In genomic region chr10:108884520-108884919, GRCm38 (mm10) we compare ENCODE assay signal across 23 mouse cellular contexts.
DNase-seq lines count a peak whose midpoint lies in the region; ATAC-seq and TF ChIP-seq lines count a peak whose summit lies in the region.
"Had no signal": no experiment of that assay in that cellular context is flagged by ENCODE, and none has a peak within 500 bp of the region (broad histone marks: within the 10 kb centered on the region; RNA-seq: fewer than 3 reads in every experiment).

No protein-coding gene starts in this region.

- no peaks in the 10 kb centered on the region for H3K9me3 ChIP-seq in heart, embryonic 13.5 days
- no peaks in the 10 kb centered on the region for H3K9me3 ChIP-seq in midbrain, embryonic 12.5 days
- no peaks in the 10 kb centered on the region for H3K9me3 ChIP-seq in midbrain, embryonic 16.5 days (replicated peaks; ENCODE audit: control insufficient read depth, low read length, poor library complexity, severe bottlenecking)
- H3K9me3 ChIP-seq: embryonic facial prominence, embryonic 15.5 days; forebrain, embryonic 10.5 days; hindbrain, embryonic 10.5 days; hindbrain, embryonic 15.5 days had no signal

- H3K9ac ChIP-seq in heart, embryonic 13.5 days, result no peak overlapping the region
- no peak overlapping the region for H3K9ac ChIP-seq in midbrain, embryonic 12.5 days (replicated peaks)
- H3K9ac ChIP-seq in midbrain, embryonic 16.5 days (ENCODE audit: low read depth, low read length), result no peak overlapping the region
- H3K9ac ChIP-seq: embryonic facial prominence, embryonic 15.5 days; hindbrain, embryonic 15.5 days had no signal

- no peaks in the 10 kb centered on the region for H3K27me3 ChIP-seq in heart, embryonic 13.5 days (replicated peaks)
- H3K27me3 ChIP-seq in midbrain, embryonic 12.5 days, result no peaks in the 10 kb centered on the region
- H3K27me3 ChIP-seq in midbrain, embryonic 16.5 days (ENCODE audit: control insufficient read depth, insufficient read depth, low read depth, low read length), result no peaks in the 10 kb centered on the region
- H3K27me3 ChIP-seq: CH12.LX; embryonic facial prominence, embryonic 15.5 days; hindbrain, embryonic 15.5 days had no signal

- TF ChIP-seq CTCF in brain, embryonic 14.5 days (IDR thresholded peaks at IDR 0.05; ENCODE audit: borderline replicate concordance, extremely low read depth, insufficient read depth, insufficient read length), result no peak

- no peak for ATAC-seq in heart, embryonic 13.5 days (ENCODE audit: extremely low read depth, insufficient number of reproducible peaks, low FRiP score, low TSS enrichment)
- ATAC-seq in midbrain, embryonic 12.5 days (ENCODE audit: low FRiP score, low read depth), result peak; percentile 49; the same call in 1 of the 2 replicates
- no peak for ATAC-seq in midbrain, embryonic 16.5 days
- ATAC-seq: inflammation-experienced regulatory T-cells, adult 6 months; intestine, postnatal 0 days had no signal

- H3K36me3 ChIP-seq in heart, embryonic 13.5 days, result no peaks in the 10 kb centered on the region
- H3K36me3 ChIP-seq in midbrain, embryonic 12.5 days, result no peaks in the 10 kb centered on the region
- no peaks in the 10 kb centered on the region for H3K36me3 ChIP-seq in midbrain, embryonic 16.5 days (ENCODE audit: control insufficient read depth, insufficient read depth, low read length)
- H3K36me3 ChIP-seq: embryonic facial prominence, embryonic 15.5 days; forebrain, embryonic 10.5 days; hindbrain, embryonic 10.5 days; hindbrain, embryonic 15.5 days had no signal

- no peak for DNase-seq in heart, postnatal 36 days
- DNase-seq in MN1 (ENCODE audit: low spot score), result peak; percentile 49
- peak; percentile 36 for DNase-seq in brain, embryonic 14.5 days (ENCODE audit: low read depth)
- DNase-seq in c-Kit-positive CD71-positive TER-119-positive erythroid progenitor cells, embryonic 14.5 days (ENCODE audit: low spot score), result no peak
- DNase-seq: adrenal gland, adult 2 months; adrenal gland, postnatal 36 days; cerebellum, adult 2 months; cerebellum, postnatal 10 days; embryo, embryonic 11 days; gastrocnemius, adult 2 months; gastrocnemius, postnatal 25 days; heart, postnatal 14 days had no signal

- H3K4me3 ChIP-seq in heart, embryonic 13.5 days, result no peak overlapping the region
- no peak overlapping the region for H3K4me3 ChIP-seq in midbrain, embryonic 12.5 days
- no peak overlapping the region for H3K4me3 ChIP-seq in midbrain, embryonic 16.5 days (ENCODE audit: low read depth, low read length)
- H3K4me3 ChIP-seq: embryonic facial prominence, embryonic 15.5 days; erythroblast, embryonic 14.5 days; forebrain, embryonic 10.5 days; gastrocnemius, adult 2 months; hindbrain, embryonic 10.5 days; hindbrain, embryonic 15.5 days had no signal

- WGBS in heart, embryonic 13.5 days, result 50% methylated on average over 1 of the region's 1 CpGs
- 68% methylated on average over 1 of the region's 1 CpGs for WGBS in midbrain, embryonic 12.5 days
- 61% methylated on average over 1 of the region's 1 CpGs for WGBS in midbrain, embryonic 16.5 days

- H3K4me1 ChIP-seq in heart, embryonic 13.5 days, result peaks cover 9% of the 10 kb centered on the region
- H3K4me1 ChIP-seq in midbrain, embryonic 12.5 days, result 0 out of 2 replicates have a peak, but pooled peaks cover 6% of the 10 kb centered on the region
- H3K4me1 ChIP-seq in midbrain, embryonic 16.5 days (ENCODE audit: control insufficient read depth, insufficient read depth, low read length), result no peaks in the 10 kb centered on the region; the same call in 1 of the 2 replicates
- H3K4me1 ChIP-seq: embryonic facial prominence, embryonic 15.5 days; forebrain, embryonic 10.5 days; hindbrain, embryonic 10.5 days; hindbrain, embryonic 15.5 days had no signal

- TF ChIP-seq POLR2A in brain, embryonic 14.5 days (IDR thresholded peaks at IDR 0.05; ENCODE audit: borderline replicate concordance, extremely low read depth, insufficient read depth, insufficient read length, poor library complexity, severe bottlenecking), result no peak

- intact Hi-C loops in heart, postnatal 36 days (cut with DNase I), result no loop called here

- no peak overlapping the region for H3K27ac ChIP-seq in heart, embryonic 13.5 days (replicated peaks)
- no peak overlapping the region for H3K27ac ChIP-seq in midbrain, embryonic 12.5 days (replicated peaks)
- no peak overlapping the region for H3K27ac ChIP-seq in midbrain, embryonic 16.5 days (ENCODE audit: low read length)
- H3K27ac ChIP-seq: embryonic facial prominence, embryonic 15.5 days; forebrain, embryonic 10.5 days; gastrocnemius, adult 2 months; hindbrain, embryonic 10.5 days; hindbrain, embryonic 15.5 days had no signal

- peak overlapping the region; percentile 31 for H3K4me2 ChIP-seq in heart, embryonic 13.5 days
- H3K4me2 ChIP-seq in midbrain, embryonic 12.5 days (replicated peaks), result no peak overlapping the region
- H3K4me2 ChIP-seq in midbrain, embryonic 16.5 days (ENCODE audit: low read length), result no peak overlapping the region
- H3K4me2 ChIP-seq: embryonic facial prominence, embryonic 15.5 days; hindbrain, embryonic 15.5 days had no signal

Comparison
In these comparisons a context has a peak if more than half of its experiments do, and no peak if none do; other contexts are left out.
1. DNase-seq: peak in MN1 (single experiment) and brain, embryonic 14.5 days (single experiment); none in heart, postnatal 36 days (0 of 2) and c-Kit-positive CD71-positive TER-119-positive erythroid progenitor cells, embryonic 14.5 days (single experiment).